In the genomic region with DNA sequence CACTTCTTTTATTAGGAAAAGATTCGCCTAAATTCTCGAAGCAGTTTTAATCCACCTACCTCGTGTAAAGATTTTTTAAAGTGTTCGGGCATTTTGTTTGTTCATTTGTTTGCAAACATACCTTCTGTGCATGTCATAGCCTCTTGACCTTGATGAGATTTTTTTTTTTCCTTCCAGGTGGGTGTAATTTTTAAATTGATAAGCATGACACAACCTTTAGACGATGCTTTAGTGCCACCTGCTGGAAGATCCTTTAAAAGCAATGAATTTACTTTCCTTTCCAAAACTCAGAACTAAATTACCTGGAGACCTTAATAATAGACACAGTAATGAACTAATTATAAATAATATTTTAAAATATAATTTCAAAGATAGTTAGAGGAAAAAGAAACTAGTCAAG, we compare ENCODE assay signal across 8 mouse cellular contexts.
DNase-seq lines count a peak whose midpoint lies in the region; ATAC-seq and TF ChIP-seq lines count a peak whose summit lies in the region.

No protein-coding gene starts in this region.

- no peak overlapping the region for H3K4me2 ChIP-seq in hindbrain, embryonic 14.5 days (replicated peaks)
- H3K4me2 ChIP-seq in hindbrain, embryonic 13.5 days: no peak overlapping the region
- no peak overlapping the region for H3K4me2 ChIP-seq in midbrain, postnatal 0 days (ENCODE audit: low read depth, low read length, poor library complexity, severe bottlenecking)
- no peak overlapping the region for H3K4me2 ChIP-seq in midbrain, embryonic 15.5 days
- no peak overlapping the region for H3K4me2 ChIP-seq in intestine, embryonic 15.5 days (replicated peaks)

- no peak overlapping the region for H3K27ac ChIP-seq in hindbrain, embryonic 14.5 days
- no peak overlapping the region for H3K27ac ChIP-seq in hindbrain, embryonic 13.5 days
- H3K27ac ChIP-seq in midbrain, postnatal 0 days (ENCODE audit: low read depth, low read length): no peak overlapping the region
- no peak overlapping the region for H3K27ac ChIP-seq in midbrain, embryonic 15.5 days
- H3K27ac ChIP-seq in intestine, embryonic 15.5 days: no peak overlapping the region

- H3K27me3 ChIP-seq in hindbrain, embryonic 14.5 days (ENCODE audit: control insufficient read depth, insufficient read depth, low read length): no peaks in the 10 kb centered on the region
- 0 out of 2 replicates have a peak, but pooled peaks cover 5% of the 10 kb centered on the region for H3K27me3 ChIP-seq in hindbrain, embryonic 13.5 days
- no peaks in the 10 kb centered on the region for H3K27me3 ChIP-seq in midbrain, postnatal 0 days (ENCODE audit: insufficient read depth, low read length)
- no peaks in the 10 kb centered on the region for H3K27me3 ChIP-seq in midbrain, embryonic 15.5 days (replicated peaks)
- no peaks in the 10 kb centered on the region; the same call in 1 of the 2 replicates for H3K27me3 ChIP-seq in splenic B cell, adult 2 months (ENCODE audit: control insufficient read depth, insufficient read depth, low read length, poor library complexity, severe bottlenecking)
- H3K27me3 ChIP-seq in intestine, embryonic 15.5 days (replicated peaks): no peaks in the 10 kb centered on the region

- WGBS in hindbrain, embryonic 14.5 days: 59% methylated on average over 5 of the region's 5 CpGs
- WGBS in hindbrain, embryonic 13.5 days: 64% methylated on average over 5 of the region's 5 CpGs
- WGBS in midbrain, postnatal 0 days: 46% methylated on average over 5 of the region's 5 CpGs
- WGBS in midbrain, embryonic 15.5 days: 52% methylated on average over 5 of the region's 5 CpGs
- WGBS in intestine, embryonic 15.5 days: 57% methylated on average over 5 of the region's 5 CpGs

- peak; percentile 85 for DNase-seq in hindbrain, embryonic 14.5 days (ENCODE audit: low spot score)
- peak; percentile 75 for DNase-seq in midbrain, postnatal 0 days (ENCODE audit: low spot score)
- peak; percentile 5 for DNase-seq in splenic B cell, adult 2 months (ENCODE audit: low read depth, low spot score)

- no peaks in the 10 kb centered on the region for H3K9me3 ChIP-seq in hindbrain, embryonic 14.5 days (ENCODE audit: control insufficient read depth, low read length)
- no peaks in the 10 kb centered on the region for H3K9me3 ChIP-seq in hindbrain, embryonic 13.5 days
- H3K9me3 ChIP-seq in midbrain, postnatal 0 days (ENCODE audit: low read length): no peaks in the 10 kb centered on the region
- no peaks in the 10 kb centered on the region for H3K9me3 ChIP-seq in midbrain, embryonic 15.5 days
- H3K9me3 ChIP-seq in intestine, embryonic 15.5 days: no peaks in the 10 kb centered on the region

- no peaks in the 10 kb centered on the region for H3K36me3 ChIP-seq in hindbrain, embryonic 14.5 days (replicated peaks; ENCODE audit: control insufficient read depth, insufficient read depth)
- H3K36me3 ChIP-seq in hindbrain, embryonic 13.5 days: no peaks in the 10 kb centered on the region
- no peaks in the 10 kb centered on the region for H3K36me3 ChIP-seq in midbrain, postnatal 0 days (ENCODE audit: insufficient read depth, low read length)
- H3K36me3 ChIP-seq in midbrain, embryonic 15.5 days (replicated peaks): no peaks in the 10 kb centered on the region
- no peaks in the 10 kb centered on the region for H3K36me3 ChIP-seq in splenic B cell, adult 2 months (ENCODE audit: control insufficient read depth, insufficient read depth, low read length, poor library complexity, severe bottlenecking)
- H3K36me3 ChIP-seq in intestine, embryonic 15.5 days: no peaks in the 10 kb centered on the region

- no peaks in the 10 kb centered on the region for H3K4me1 ChIP-seq in hindbrain, embryonic 14.5 days (replicated peaks; ENCODE audit: control insufficient read depth, insufficient read depth, low read length)
- H3K4me1 ChIP-seq in hindbrain, embryonic 13.5 days (replicated peaks): 0 out of 2 replicates have a peak, but pooled peaks cover 5% of the 10 kb centered on the region
- H3K4me1 ChIP-seq in midbrain, postnatal 0 days (ENCODE audit: insufficient read depth, low read length): no peaks in the 10 kb centered on the region
- H3K4me1 ChIP-seq in midbrain, embryonic 15.5 days: no peaks in the 10 kb centered on the region
- no peaks in the 10 kb centered on the region for H3K4me1 ChIP-seq in intestine, embryonic 15.5 days (replicated peaks)

- no peak for ATAC-seq in hindbrain, embryonic 14.5 days (ENCODE audit: low FRiP score)
- no peak for ATAC-seq in hindbrain, embryonic 13.5 days (ENCODE audit: low FRiP score)
- ATAC-seq in midbrain, postnatal 0 days (ENCODE audit: low FRiP score): no peak
- no peak for ATAC-seq in midbrain, embryonic 15.5 days (replicated peaks)
- ATAC-seq in common myeloid progenitor, adult 5-6 weeks (replicated peaks; ENCODE audit: low read depth, poor library complexity, severe bottlenecking): 0 out of 2 replicates have a peak, but pooled peaks have one; percentile 47
- ATAC-seq in megakaryocyte-erythroid progenitor cell, adult 5-6 weeks (replicated peaks; ENCODE audit: low FRiP score, low TSS enrichment, poor library complexity, severe bottlenecking): no peak
- ATAC-seq in intestine, embryonic 15.5 days: no peak

- H3K9ac ChIP-seq in hindbrain, embryonic 14.5 days: no peak overlapping the region
- no peak overlapping the region for H3K9ac ChIP-seq in hindbrain, embryonic 13.5 days
- no peak overlapping the region for H3K9ac ChIP-seq in midbrain, postnatal 0 days (replicated peaks; ENCODE audit: low read length, poor library complexity, severe bottlenecking)
- no peak overlapping the region for H3K9ac ChIP-seq in midbrain, embryonic 15.5 days
- H3K9ac ChIP-seq in intestine, embryonic 15.5 days: no peak overlapping the region

- peak; percentile 79 for TF ChIP-seq CTCF in midbrain, postnatal 0 days (IDR thresholded peaks at IDR 0.05)

- H3K4me3 ChIP-seq in hindbrain, embryonic 14.5 days (replicated peaks; ENCODE audit: low read length): no peak overlapping the region
- no peak overlapping the region for H3K4me3 ChIP-seq in hindbrain, embryonic 13.5 days
- H3K4me3 ChIP-seq in midbrain, postnatal 0 days (ENCODE audit: low read depth, low read length): no peak overlapping the region
- H3K4me3 ChIP-seq in midbrain, embryonic 15.5 days: no peak overlapping the region
- no peak overlapping the region for H3K4me3 ChIP-seq in intestine, embryonic 15.5 days (replicated peaks)

Comparison
In these comparisons a context has a peak if more than half of its experiments do, and no peak if none do; other contexts are left out.
1. DNase-seq: peak in every context shown above with its lines; median percentile 85 in hindbrain, embryonic 14.5 days; 75 in midbrain, postnatal 0 days; 5 in splenic B cell, adult 2 months.